Mouse (Mus musculus) brown adipose tissue, adult 24 weeks (tissue): ENCODE results near the gene Sec14l1. TPM values are rescaled to one million over a fixed set of nuclear protein-coding genes. Genes with fewer than 3 reads are reported as not detected.

Experiments
- H3K27ac ChIP-seq: fragments of 200-500 bp; replicated peaks from 2 replicates; pipeline ENCODE4 v1.5.1; 2012; ENCODE audit warnings: low read depth, mild to moderate bottlenecking, low read length
- H3K4me1 ChIP-seq: fragments of 200-500 bp; 2 replicates; pipeline ENCODE4 v1.6.1; 2012; ENCODE audit warnings: low read length, mixed read lengths; ENCODE audit not compliant: control insufficient read depth, insufficient read depth, insufficient read length
- H3K4me3 ChIP-seq: fragments of 200-500 bp; 2 replicates; pipeline ENCODE4 v1.5.1; 2012; ENCODE audit warnings: low read depth, mild to moderate bottlenecking, low read length, moderate library complexity; ENCODE audit not compliant: insufficient read depth
- polyA plus RNA-seq: library from polyadenylated mRNA; stranded (reverse); fragments of >200 nt; gene quantifications from 2 replicates; pipeline ENCODE4 v1.2.4, GENCODE M21; 2012; ENCODE audit not compliant: missing spikeins, insufficient read depth, insufficient read length

Sec14l1 gene
- polyA plus RNA-seq, 1 experiment = 35.4 TPM

DNA sequence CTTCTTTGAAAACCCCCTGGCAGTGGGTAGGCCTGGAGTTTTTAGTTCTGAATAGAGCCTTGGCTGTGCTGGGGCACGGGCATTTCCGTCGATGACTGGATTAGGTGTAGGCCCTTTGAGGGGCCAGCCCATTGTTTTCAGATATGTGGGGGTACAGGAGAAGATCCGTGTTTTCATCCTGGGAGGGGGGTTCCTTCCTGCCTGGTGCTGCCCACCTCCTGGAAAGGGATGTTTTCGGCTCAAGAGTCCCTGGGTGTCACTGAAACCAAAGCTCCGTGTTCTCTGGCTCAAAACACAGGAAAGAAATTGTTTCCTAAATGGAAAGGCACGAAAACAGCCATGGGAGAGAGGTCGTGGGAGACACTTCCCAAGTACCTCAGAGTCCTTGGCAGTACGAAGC is 17.9 kb upstream of the Sec14l1 start:
- Histone ChIP-seq H3K4me1 (peaks cover 55% of the 10 kb centered on the region), H3K27ac (peak overlapping the region; percentile 100), H3K4me3 (peak overlapping the region; percentile 46)

GRCm38 (mm10) chr11:117098155-117098554 is 16.8 kb upstream of the Sec14l1 start:
- peaks cover 57% of the 10 kb centered on the region for H3K4me1 ChIP-seq
- H3K27ac ChIP-seq = peak overlapping the region; percentile 100
- H3K4me3 ChIP-seq = no peak overlapping the region

DNA sequence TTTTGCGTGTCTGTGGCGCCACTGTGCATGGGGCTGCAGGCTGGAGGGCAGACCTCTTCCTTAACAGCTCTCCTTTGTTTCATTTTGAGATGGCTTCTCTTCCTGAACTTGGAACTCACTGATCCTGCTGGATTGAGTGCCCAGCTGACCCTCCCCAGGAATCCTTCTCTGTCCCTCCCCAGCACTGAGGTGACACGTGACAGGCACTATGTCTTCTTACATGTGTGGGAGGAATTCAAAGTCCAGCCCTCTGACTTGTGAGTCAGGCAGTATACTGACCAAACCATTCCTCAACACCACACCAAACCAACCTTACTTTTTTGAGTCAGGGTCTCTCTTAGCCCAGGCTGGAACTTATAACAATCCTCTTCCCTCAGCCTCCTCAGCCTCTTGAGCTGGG is 16.2 kb upstream of the Sec14l1 start:
- H3K4me1 ChIP-seq = peaks cover 52% of the 10 kb centered on the region
- peak overlapping the region; percentile 100 for H3K27ac ChIP-seq
- H3K4me3 ChIP-seq = no peak overlapping the region

GRCm38 (mm10) chr11:117099372-117099771 is 15.6 kb upstream of the Sec14l1 start:
- H3K27ac ChIP-seq = peak overlapping the region; percentile 100
- peaks cover 52% of the 10 kb centered on the region for H3K4me1 ChIP-seq
- no peak overlapping the region for H3K4me3 ChIP-seq

- no peak overlapping the region for H3K4me3 ChIP-seq
- peaks cover 41% of the 10 kb centered on the region for H3K4me1 ChIP-seq
- peak overlapping the region; percentile 94 for H3K27ac ChIP-seq
Observed at GRCm38 (mm10) chr11:117101351-117101921, 13.5 kb upstream of the Sec14l1 start.

- Histone ChIP-seq H3K27ac (peak overlapping the region; percentile 94), H3K4me3 (no peak overlapping the region), H3K4me1 (peaks cover 35% of the 10 kb centered on the region)
Observed at GRCm38 (mm10) chr11:117101925-117102717, 12.8 kb upstream of the Sec14l1 start.

DNA sequence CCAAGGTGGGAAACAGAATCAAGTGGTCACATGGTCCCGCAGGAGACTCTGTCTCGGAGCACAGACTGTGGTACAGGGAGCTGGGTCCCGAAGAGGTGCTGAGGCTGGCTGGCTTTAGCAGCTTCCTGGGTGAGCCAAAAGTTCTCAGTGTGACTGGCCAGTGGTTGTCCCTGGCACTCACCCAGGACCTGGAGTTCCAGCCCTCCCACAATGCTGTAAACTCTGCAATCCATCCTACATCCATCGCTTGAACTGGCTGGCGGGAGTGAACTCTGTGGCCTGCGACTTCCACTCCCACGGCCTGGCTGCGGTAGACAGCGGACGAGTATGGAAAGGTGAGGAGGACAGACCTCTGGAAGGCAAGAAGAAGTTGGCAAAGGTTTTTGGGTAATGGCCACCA is 11.4 kb upstream of the Sec14l1 start:
- no peak overlapping the region for H3K4me3 ChIP-seq
- H3K4me1 ChIP-seq = peaks cover 33% of the 10 kb centered on the region
- H3K27ac ChIP-seq = no peak overlapping the region

DNA sequence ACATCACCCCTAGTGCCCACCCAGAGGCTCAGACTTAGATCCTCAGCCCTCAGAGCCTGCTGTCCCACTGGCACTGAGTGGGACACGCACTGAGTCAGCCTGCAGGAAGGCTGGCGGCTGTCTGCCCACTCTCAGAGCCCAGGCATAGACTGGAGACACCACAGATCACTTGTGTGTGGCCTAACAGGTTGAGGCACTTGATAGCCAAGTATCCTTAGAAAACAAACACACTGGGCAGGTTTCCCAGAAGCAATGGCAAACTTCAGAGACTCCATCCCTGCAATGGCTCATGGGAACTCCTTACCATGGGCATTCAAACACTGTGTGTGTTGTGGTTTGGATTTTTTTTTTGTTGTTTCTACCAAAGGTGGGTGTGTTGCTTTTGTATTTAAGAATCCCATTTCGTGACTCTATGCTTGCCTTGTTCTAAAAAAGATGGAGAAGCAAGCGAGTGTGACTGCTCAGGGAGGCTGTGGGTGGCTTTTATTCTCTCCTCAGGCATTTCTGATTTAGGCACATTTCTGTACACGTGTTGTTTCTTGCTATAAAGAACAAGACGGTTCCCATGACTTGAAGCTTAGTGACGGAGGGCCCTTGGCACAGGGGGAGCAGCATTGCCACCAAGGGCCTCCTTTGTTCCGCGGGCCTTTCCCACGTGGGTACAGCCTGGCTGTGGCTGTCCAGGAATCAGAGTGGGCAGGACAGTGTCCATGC is 10.8 kb upstream of the Sec14l1 start:
- H3K4me1 ChIP-seq = peaks cover 32% of the 10 kb centered on the region
- H3K4me3 ChIP-seq = no peak overlapping the region
- H3K27ac ChIP-seq = no peak overlapping the region

GRCm38 (mm10) chr11:117105315-117105714 is 9.7 kb upstream of the Sec14l1 start:
- H3K27ac ChIP-seq = no peak overlapping the region
- no peak overlapping the region for H3K4me3 ChIP-seq
- H3K4me1 ChIP-seq = peaks cover 31% of the 10 kb centered on the region

- H3K27ac ChIP-seq = no peak overlapping the region
- H3K4me1 ChIP-seq = peaks cover 27% of the 10 kb centered on the region
- H3K4me3 ChIP-seq = no peak overlapping the region
Observed at GRCm38 (mm10) chr11:117105850-117106249, 9.1 kb upstream of the Sec14l1 start.

DNA sequence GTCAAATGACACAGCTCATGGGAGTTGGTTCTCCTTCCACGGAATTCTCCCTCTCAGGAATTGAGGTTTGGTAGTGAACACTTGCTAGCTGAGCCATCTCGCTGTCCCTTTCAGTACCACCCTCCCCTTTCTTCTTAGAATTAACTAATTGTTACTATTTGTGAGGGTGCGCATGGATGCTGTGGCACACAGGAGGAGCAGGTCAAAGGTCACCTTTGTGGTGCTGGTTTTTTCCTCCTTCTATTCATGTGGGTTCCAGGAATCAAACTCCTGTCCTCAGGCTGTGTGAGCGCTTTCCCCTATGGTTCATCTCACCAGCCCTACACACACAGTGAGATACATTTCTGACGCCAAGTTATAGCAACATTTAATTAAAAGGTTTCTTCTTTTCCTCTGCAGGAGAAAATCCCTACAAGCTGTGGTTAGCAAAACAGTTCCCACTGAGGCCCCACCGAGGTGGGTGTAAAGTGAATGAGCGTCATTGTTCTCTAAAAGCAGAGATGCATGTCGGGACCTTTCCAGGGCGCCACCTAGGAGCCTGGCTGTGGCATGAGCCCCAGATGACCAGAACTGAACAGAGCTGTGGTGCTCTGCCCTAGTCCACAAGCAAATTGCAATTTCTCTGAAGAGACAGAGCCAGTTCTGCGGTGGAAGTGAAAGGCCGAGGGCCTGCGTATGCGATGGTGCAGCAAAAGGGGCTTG is 8.2 kb upstream of the Sec14l1 start:
- H3K4me1 ChIP-seq = peaks cover 25% of the 10 kb centered on the region
- no peak overlapping the region for H3K4me3 ChIP-seq

DNA sequence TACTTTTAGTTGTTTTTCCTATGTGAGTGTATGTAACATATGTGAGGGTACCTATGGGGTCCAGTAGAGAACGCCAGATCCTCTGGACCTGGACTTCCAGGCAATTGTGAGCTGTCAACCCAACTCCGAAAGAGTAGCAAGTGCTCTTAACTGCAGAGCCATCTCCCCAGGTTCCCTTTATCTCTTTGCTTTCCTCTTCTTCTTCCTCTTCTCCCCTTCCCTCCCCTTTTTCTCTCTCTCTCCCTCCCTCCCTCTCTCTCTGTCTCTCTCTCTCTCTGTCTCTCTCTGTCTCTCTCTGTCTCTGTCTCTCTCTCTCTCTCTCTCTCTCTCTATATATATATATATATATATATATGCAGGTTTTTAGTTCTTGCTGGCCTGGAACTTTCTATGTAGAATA is 7.1 kb upstream of the Sec14l1 start:
- peaks cover 15% of the 10 kb centered on the region for H3K4me1 ChIP-seq
- H3K27ac ChIP-seq = no peak overlapping the region
- no peak overlapping the region for H3K4me3 ChIP-seq

More for the DNA sequence above, 8.2 kb upstream of the Sec14l1 start:
- no peak overlapping the region for H3K27ac ChIP-seq

GRCm38 (mm10) chr11:117108595-117108994 is 6.4 kb upstream of the Sec14l1 start:
- Histone ChIP-seq H3K4me3 (no peak overlapping the region), H3K4me1 (peaks cover 15% of the 10 kb centered on the region), H3K27ac (peak overlapping the region; percentile 57)

- Histone ChIP-seq H3K27ac (peak overlapping the region; percentile 57), H3K4me1 (peaks cover 18% of the 10 kb centered on the region), H3K4me3 (no peak overlapping the region)
Observed at GRCm38 (mm10) chr11:117109179-117109954, 5.6 kb upstream of the Sec14l1 start.
